Mouse (Mus musculus): ENCODE data around the gene Tmem25. TPM values are rescaled to one million over a fixed set of nuclear protein-coding genes. Genes with fewer than 3 reads are reported as not detected.

Tmem25 gene
- polyA plus RNA-seq, 2 experiments: 2.5 to 7.2 TPM

- no peak for ATAC-seq (ENCODE audit: low FRiP score, low read depth)
- no peak for TF ChIP-seq POLR2A (IDR thresholded peaks at IDR 0.05; ENCODE audit: borderline replicate concordance, extremely low read depth, insufficient read depth, insufficient read length)
- H3K27me3 ChIP-seq (ENCODE audit: control insufficient read depth, insufficient read depth, low read length): no peaks in the 10 kb centered on the region
- WGBS: 93% methylated on average over 8 of the region's 8 CpGs
- no peaks in the 10 kb centered on the region for H3K4me1 ChIP-seq (ENCODE audit: control insufficient read depth, insufficient read depth, low read length)
- H3K9me3 ChIP-seq (ENCODE audit: control insufficient read depth, low read length): no peaks in the 10 kb centered on the region
- H3K9ac ChIP-seq (ENCODE audit: low read depth, low read length, severe bottlenecking): no peak overlapping the region
- peaks cover 99% of the 10 kb centered on the region for H3K36me3 ChIP-seq (ENCODE audit: control insufficient read depth, insufficient read depth, low read length)
- no peak for DNase-seq (ENCODE audit: low spot score)
- no peak overlapping the region for H3K4me3 ChIP-seq (replicated peaks; ENCODE audit: low read length)
- H3K27ac ChIP-seq (replicated peaks; ENCODE audit: low read depth, low read length): no peak overlapping the region
- no peak overlapping the region for H3K4me2 ChIP-seq (replicated peaks; ENCODE audit: low read depth, low read length, severe bottlenecking)
Observed at GRCm38 (mm10) chr9:44814179-44814578, 15.1 kb upstream of the Tmem25 start.

GRCm38 (mm10) chr9:44810316-44810715 is 11.2 kb upstream of the Tmem25 start:
- H3K9ac ChIP-seq (ENCODE audit: low read depth, low read length, severe bottlenecking): no peak overlapping the region
- H3K36me3 ChIP-seq (ENCODE audit: control insufficient read depth, insufficient read depth, low read length): peaks cover 98% of the 10 kb centered on the region
- no peaks in the 10 kb centered on the region for H3K27me3 ChIP-seq (ENCODE audit: control insufficient read depth, insufficient read depth, low read length)
- ATAC-seq (ENCODE audit: low FRiP score, low read depth) (no peak), DNase-seq (ENCODE audit: low spot score) (no peak)
- H3K4me1 ChIP-seq (ENCODE audit: control insufficient read depth, insufficient read depth, low read length): no peaks in the 10 kb centered on the region
- 88% methylated on average over 10 of the region's 10 CpGs for WGBS
- no peak overlapping the region for H3K4me2 ChIP-seq (replicated peaks; ENCODE audit: low read depth, low read length, severe bottlenecking)
- TF ChIP-seq POLR2A (IDR thresholded peaks at IDR 0.05; ENCODE audit: borderline replicate concordance, extremely low read depth, insufficient read depth, insufficient read length): no peak
- H3K27ac ChIP-seq (replicated peaks; ENCODE audit: low read depth, low read length): no peak overlapping the region
- no peaks in the 10 kb centered on the region for H3K9me3 ChIP-seq (ENCODE audit: control insufficient read depth, low read length)
- H3K4me3 ChIP-seq (replicated peaks; ENCODE audit: low read length): no peak overlapping the region

DNA sequence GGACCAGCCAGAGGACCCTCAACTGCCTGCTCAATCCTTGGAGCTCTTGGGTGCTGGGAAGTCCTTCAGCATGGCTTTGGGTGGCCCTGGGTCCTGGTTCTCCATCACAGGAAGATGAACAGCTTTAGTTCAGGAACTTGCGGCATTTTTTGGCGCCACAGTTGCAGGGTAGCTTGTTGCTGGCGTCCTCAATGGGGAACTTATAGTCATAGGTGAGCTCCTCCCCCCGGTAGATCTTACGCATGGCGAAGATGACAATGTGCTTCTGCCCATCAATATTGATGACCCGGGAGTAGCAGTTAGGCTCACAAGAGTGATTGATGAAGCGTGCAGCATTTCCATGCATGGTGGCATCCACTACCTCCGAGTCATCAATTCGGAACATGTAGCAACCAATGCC is 8.7 kb upstream of the Tmem25 start:
- Histone ChIP-seq H3K4me2 (replicated peaks; ENCODE audit: low read depth, low read length, severe bottlenecking) (no peak overlapping the region), H3K9ac (ENCODE audit: low read depth, low read length, severe bottlenecking) (no peak overlapping the region), H3K4me3 (replicated peaks; ENCODE audit: low read length) (no peak overlapping the region), H3K27ac (replicated peaks; ENCODE audit: low read depth, low read length) (no peak overlapping the region), H3K27me3 (ENCODE audit: control insufficient read depth, insufficient read depth, low read length) (no peaks in the 10 kb centered on the region), H3K9me3 (ENCODE audit: control insufficient read depth, low read length) (no peaks in the 10 kb centered on the region), H3K4me1 (ENCODE audit: control insufficient read depth, insufficient read depth, low read length) (no peaks in the 10 kb centered on the region), H3K36me3 (ENCODE audit: control insufficient read depth, insufficient read depth, low read length) (peaks cover 81% of the 10 kb centered on the region)
- TF ChIP-seq POLR2A (IDR thresholded peaks at IDR 0.05; ENCODE audit: borderline replicate concordance, extremely low read depth, insufficient read depth, insufficient read length): no peak
- no peak for DNase-seq (ENCODE audit: low spot score)
- ATAC-seq (ENCODE audit: low FRiP score, low read depth): no peak
- WGBS: 96% methylated on average over 10 of the region's 10 CpGs

DNA sequence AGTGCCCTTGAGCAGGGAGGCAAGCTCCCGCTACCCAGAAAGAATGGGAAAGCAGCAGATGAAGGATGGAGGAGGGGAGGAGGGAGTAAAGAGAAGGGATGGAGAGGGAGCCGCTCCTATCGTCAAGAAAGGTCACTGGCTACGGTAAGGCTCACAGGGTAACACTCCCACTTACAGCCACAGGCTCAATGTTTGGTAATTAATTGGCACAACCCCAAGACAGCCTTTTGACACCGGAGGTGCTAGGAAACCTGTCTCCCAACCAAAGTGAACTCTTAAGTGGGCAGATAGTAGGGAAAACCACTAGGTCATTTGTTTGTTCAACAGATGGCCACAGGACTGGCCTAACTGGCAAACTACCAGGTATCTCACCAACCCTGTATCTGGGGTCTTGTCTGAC is 8.0 kb upstream of the Tmem25 start:
- DNase-seq (ENCODE audit: low spot score) (no peak), ATAC-seq (ENCODE audit: low FRiP score, low read depth) (no peak)
- Histone ChIP-seq H3K4me2 (replicated peaks; ENCODE audit: low read depth, low read length, severe bottlenecking) (no peak overlapping the region), H3K9ac (ENCODE audit: low read depth, low read length, severe bottlenecking) (no peak overlapping the region), H3K27ac (replicated peaks; ENCODE audit: low read depth, low read length) (no peak overlapping the region), H3K4me3 (replicated peaks; ENCODE audit: low read length) (no peak overlapping the region), H3K36me3 (ENCODE audit: control insufficient read depth, insufficient read depth, low read length) (peaks cover 75% of the 10 kb centered on the region), H3K4me1 (ENCODE audit: control insufficient read depth, insufficient read depth, low read length) (no peaks in the 10 kb centered on the region), H3K27me3 (ENCODE audit: control insufficient read depth, insufficient read depth, low read length) (no peaks in the 10 kb centered on the region), H3K9me3 (ENCODE audit: control insufficient read depth, low read length) (no peaks in the 10 kb centered on the region)
- 54% methylated on average over 5 of the region's 5 CpGs for WGBS
- TF ChIP-seq POLR2A (IDR thresholded peaks at IDR 0.05; ENCODE audit: borderline replicate concordance, extremely low read depth, insufficient read depth, insufficient read length): no peak

DNA sequence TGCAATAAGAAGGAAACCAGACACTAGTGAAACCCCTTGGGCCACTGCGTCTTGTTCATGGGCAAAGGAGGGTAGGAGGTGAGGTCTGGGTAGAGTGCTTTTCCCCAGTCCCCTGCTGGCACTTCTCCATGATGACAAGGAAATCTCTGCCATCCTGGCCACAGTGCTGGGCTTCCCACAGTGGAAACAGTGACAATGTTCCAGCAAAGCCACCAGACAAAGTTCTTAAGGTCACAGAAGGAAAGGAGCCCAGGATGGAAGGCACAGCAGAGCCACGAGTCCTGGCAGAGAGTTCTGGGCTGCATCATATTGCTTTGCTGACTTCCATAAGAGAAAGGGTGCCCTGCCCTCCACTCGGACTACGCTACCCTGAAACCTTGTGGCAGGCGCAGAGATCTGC is 6.4 kb upstream of the Tmem25 start:
- 91% methylated on average over 5 of the region's 5 CpGs for WGBS
- no peak overlapping the region for H3K9ac ChIP-seq (ENCODE audit: low read depth, low read length, severe bottlenecking)
- DNase-seq (ENCODE audit: low spot score) (no peak), ATAC-seq (ENCODE audit: low FRiP score, low read depth) (no peak)
- TF ChIP-seq POLR2A (IDR thresholded peaks at IDR 0.05; ENCODE audit: borderline replicate concordance, extremely low read depth, insufficient read depth, insufficient read length): no peak
- H3K27ac ChIP-seq (replicated peaks; ENCODE audit: low read depth, low read length): no peak overlapping the region
- peaks cover 59% of the 10 kb centered on the region for H3K36me3 ChIP-seq (ENCODE audit: control insufficient read depth, insufficient read depth, low read length)
- H3K9me3 ChIP-seq (ENCODE audit: control insufficient read depth, low read length): no peaks in the 10 kb centered on the region
- H3K4me2 ChIP-seq (replicated peaks; ENCODE audit: low read depth, low read length, severe bottlenecking): no peak overlapping the region
- no peaks in the 10 kb centered on the region for H3K4me1 ChIP-seq (ENCODE audit: control insufficient read depth, insufficient read depth, low read length)
- no peak overlapping the region for H3K4me3 ChIP-seq (replicated peaks; ENCODE audit: low read length)
- no peaks in the 10 kb centered on the region for H3K27me3 ChIP-seq (ENCODE audit: control insufficient read depth, insufficient read depth, low read length)

DNA sequence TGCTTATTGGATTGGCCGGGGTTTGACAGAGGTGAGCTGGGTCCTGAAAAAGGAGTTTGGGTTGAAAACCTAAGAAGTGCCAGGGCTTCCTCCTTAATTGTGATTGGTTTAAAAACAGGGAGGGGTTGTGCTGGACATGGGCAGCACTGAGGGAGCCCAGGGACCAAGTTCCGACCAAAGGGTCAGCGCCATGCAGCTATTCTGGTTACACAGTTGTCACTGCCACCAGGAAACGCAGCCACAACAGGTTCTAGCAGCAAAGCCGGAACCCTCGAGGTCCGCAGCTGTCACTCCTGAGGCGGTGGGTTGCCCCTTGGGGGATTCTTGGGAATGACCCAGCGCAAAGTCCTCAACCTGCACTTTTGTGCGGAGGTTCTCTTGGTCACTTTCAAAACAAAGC is 5.6 kb upstream of the Tmem25 start:
- Histone ChIP-seq H3K9ac (ENCODE audit: low read depth, low read length, severe bottlenecking) (no peak overlapping the region), H3K27me3 (ENCODE audit: control insufficient read depth, insufficient read depth, low read length) (no peaks in the 10 kb centered on the region), H3K27ac (replicated peaks; ENCODE audit: low read depth, low read length) (no peak overlapping the region), H3K4me1 (ENCODE audit: control insufficient read depth, insufficient read depth, low read length) (peaks cover 5% of the 10 kb centered on the region), H3K36me3 (ENCODE audit: control insufficient read depth, insufficient read depth, low read length) (peaks cover 50% of the 10 kb centered on the region), H3K4me3 (replicated peaks; ENCODE audit: low read length) (no peak overlapping the region), H3K9me3 (ENCODE audit: control insufficient read depth, low read length) (no peaks in the 10 kb centered on the region), H3K4me2 (replicated peaks; ENCODE audit: low read depth, low read length, severe bottlenecking) (no peak overlapping the region)
- 90% methylated on average over 10 of the region's 10 CpGs for WGBS
- ATAC-seq (ENCODE audit: low FRiP score, low read depth) (0 out of 2 replicates have a peak, but pooled peaks have one; percentile 21), DNase-seq (ENCODE audit: low spot score) (no peak)
- no peak for TF ChIP-seq POLR2A (IDR thresholded peaks at IDR 0.05; ENCODE audit: borderline replicate concordance, extremely low read depth, insufficient read depth, insufficient read length)
